Mouse (Mus musculus) liver, postnatal 0 days (tissue): ENCODE measurements at regions not wholly inside any gene's neighbourhood (a gene's known extent, or its start where the extent isn't known, plus 50 kb on each side); places are given as distances from the start of the nearest gene placed in this dataset.

Experiments used
- ATAC-seq: fragments of 200-750 bp; cut with Nextera tagmentation; 2 replicates; pipeline ENCODE4 v1.8.0; 2017; ENCODE audit warnings: mild to moderate bottlenecking, moderate library complexity
- DNase-seq: peaks from one replicate; pipeline ENCODE4 v3.0.0-alpha.2; 2016
- H3K27ac ChIP-seq: fragments of 300-500 bp; sonication (generic); 2 replicates; pipeline ENCODE4 v1.5.1; 2014; ENCODE audit warnings: antibody characterized with exemption, moderate library complexity, mild to moderate bottlenecking, low read depth
- H3K27me3 ChIP-seq: fragments of 300-500 bp; sonication (generic); 2 replicates; pipeline ENCODE4 v1.6.1; 2014; ENCODE audit warnings: low read length, control low read depth, mixed read lengths; ENCODE audit not compliant: insufficient read depth
- H3K36me3 ChIP-seq: fragments of 300-500 bp; sonication (generic); replicated peaks from 2 replicates; pipeline ENCODE4 v1.6.1; 2014; ENCODE audit warnings: mild to moderate bottlenecking, control low read depth, low read length, moderate library complexity, mixed read lengths; ENCODE audit not compliant: insufficient read depth
- H3K4me1 ChIP-seq: fragments of 300-500 bp; sonication (generic); 2 replicates; pipeline ENCODE4 v1.6.1; 2014; ENCODE audit warnings: antibody characterized with exemption, mild to moderate bottlenecking, control low read depth; ENCODE audit not compliant: insufficient read depth
- H3K4me2 ChIP-seq: fragments of 300-500 bp; sonication (generic); 2 replicates; pipeline ENCODE4 v1.6.1; 2014; ENCODE audit warnings: low read depth, mild to moderate bottlenecking, low read length, moderate library complexity, mixed read lengths
- H3K4me3 ChIP-seq: fragments of 300-500 bp; sonication (generic); 2 replicates; pipeline ENCODE4 v1.5.1; 2014; ENCODE audit warnings: low read depth, low read length
- H3K9ac ChIP-seq: fragments of 300-500 bp; sonication (generic); replicated peaks from 2 replicates; pipeline ENCODE4 v1.6.1; 2014; ENCODE audit warnings: mild to moderate bottlenecking, moderate library complexity
- H3K9me3 ChIP-seq: fragments of 300-500 bp; sonication (generic); 2 replicates; pipeline ENCODE4 v1.6.1; 2016; ENCODE audit warnings: mild to moderate bottlenecking, control low read depth, low read length, mixed read lengths
- CTCF ChIP-seq: sonication (generic); IDR thresholded peaks from 2 replicates; pipeline ENCODE4 v1.5.1; 2016; ENCODE audit warnings: antibody characterized with exemption, low read depth
- EP300 ChIP-seq: IDR thresholded peaks from 2 replicates; pipeline ENCODE4 v1.6.1; 2016; ENCODE audit warnings: antibody characterized with exemption, low read depth, mild to moderate bottlenecking
- WGBS: fragments of 180-500 bp; shearing (Covaris S2); extraction: QIAGEN DNeasy Blood & Tissue Kit; methylation state at CpG from one replicate; pipeline ENCODE4 v1.1.7; 2014; ENCODE audit not compliant: insufficient replicate concordance; 5-methylcytosine and 5-hydroxymethylcytosine counted together

DNA sequence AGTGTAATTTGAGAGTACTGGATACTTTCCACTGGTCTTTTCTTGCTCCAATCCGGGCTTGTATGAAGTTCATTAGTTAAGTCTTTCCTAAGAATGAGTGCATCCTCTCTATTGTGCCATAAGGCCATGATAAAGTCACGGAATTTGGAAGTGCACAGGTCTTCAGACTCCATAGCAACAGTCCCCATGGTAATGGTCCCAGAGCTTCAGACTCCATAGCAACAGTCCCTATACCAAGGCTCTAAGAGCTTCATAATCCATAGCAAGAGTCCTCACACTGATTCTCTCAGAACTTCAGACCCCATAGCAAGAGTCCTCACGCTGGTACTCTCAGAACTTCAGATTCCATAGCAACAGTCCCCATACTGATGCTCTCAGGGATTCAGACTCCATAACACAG lies 214.5 kb upstream of the Far2 start:
- Histone ChIP-seq H3K9ac (no peak overlapping the region), H3K27me3 (no peaks in the 10 kb centered on the region), H3K27ac (no peak overlapping the region), H3K4me3 (no peak overlapping the region), H3K4me2 (no peak overlapping the region), H3K4me1 (no peaks in the 10 kb centered on the region), H3K36me3 (no peaks in the 10 kb centered on the region), H3K9me3 (no peaks in the 10 kb centered on the region)
- no peak for TF ChIP-seq EP300
- WGBS, result 53% methylated on average over 3 of the region's 3 CpGs
- DNase-seq, result no peak
- ATAC-seq, result no peak

DNA sequence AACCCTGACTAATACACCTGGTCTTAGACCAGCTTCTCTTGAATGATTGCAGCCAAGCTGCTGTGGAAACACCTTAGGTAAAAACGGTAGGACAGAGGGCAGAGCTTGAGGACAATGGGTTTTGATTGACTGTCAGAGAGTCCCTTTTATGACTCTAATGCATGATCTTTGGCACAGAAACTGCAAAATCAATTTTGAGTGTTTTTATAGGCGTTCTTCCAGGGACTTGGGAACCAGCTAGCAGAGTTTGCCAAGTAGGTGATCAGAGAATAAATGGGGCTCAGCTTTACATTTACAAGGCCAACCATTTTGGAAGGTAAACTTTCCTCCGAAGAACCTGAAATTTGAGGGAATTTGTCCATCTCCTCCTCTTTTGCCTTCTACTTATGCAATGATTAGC lies 213.6 kb upstream of the Far2 start:
- no peaks in the 10 kb centered on the region for H3K27me3 ChIP-seq
- no peak overlapping the region for H3K4me2 ChIP-seq
- no peak for ATAC-seq
- 66% methylated on average over 3 of the region's 3 CpGs for WGBS
- no peak for DNase-seq
- no peak overlapping the region for H3K9ac ChIP-seq
- no peaks in the 10 kb centered on the region for H3K36me3 ChIP-seq
- no peak for TF ChIP-seq EP300
- TF ChIP-seq CTCF, result no peak
- H3K4me3 ChIP-seq, result no peak overlapping the region
- no peaks in the 10 kb centered on the region for H3K9me3 ChIP-seq
- no peak overlapping the region for H3K27ac ChIP-seq
- H3K4me1 ChIP-seq, result no peaks in the 10 kb centered on the region

DNA sequence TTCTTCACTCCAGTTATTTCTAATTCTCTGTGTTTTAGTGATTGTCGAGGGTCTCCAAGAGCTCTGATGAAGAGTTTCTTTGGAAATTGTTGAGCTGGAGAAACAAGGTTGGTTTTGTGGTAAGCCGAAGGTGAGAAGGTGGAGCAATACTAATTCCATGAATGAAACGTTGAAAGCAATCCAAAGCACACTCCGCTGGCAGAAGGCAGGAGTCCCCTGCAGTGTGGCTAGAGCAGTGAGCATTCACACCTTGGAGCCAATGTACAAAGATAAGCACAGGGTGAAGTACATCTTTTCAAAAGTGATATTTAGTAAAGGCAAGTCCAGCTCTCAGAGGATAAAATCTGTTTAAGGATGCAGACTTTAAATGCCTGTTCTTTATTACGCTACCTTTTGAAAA lies 208.2 kb upstream of the Far2 start:
- Histone ChIP-seq H3K4me2 (no peak overlapping the region), H3K36me3 (no peaks in the 10 kb centered on the region), H3K27ac (no peak overlapping the region), H3K4me3 (no peak overlapping the region), H3K9me3 (no peaks in the 10 kb centered on the region), H3K9ac (no peak overlapping the region), H3K4me1 (no peaks in the 10 kb centered on the region), H3K27me3 (no peaks in the 10 kb centered on the region)
- DNase-seq, result no peak
- no peak for ATAC-seq
- WGBS, result 73% methylated on average over 5 of the region's 5 CpGs
- TF ChIP-seq EP300, result no peak
- TF ChIP-seq CTCF, result no peak

DNA sequence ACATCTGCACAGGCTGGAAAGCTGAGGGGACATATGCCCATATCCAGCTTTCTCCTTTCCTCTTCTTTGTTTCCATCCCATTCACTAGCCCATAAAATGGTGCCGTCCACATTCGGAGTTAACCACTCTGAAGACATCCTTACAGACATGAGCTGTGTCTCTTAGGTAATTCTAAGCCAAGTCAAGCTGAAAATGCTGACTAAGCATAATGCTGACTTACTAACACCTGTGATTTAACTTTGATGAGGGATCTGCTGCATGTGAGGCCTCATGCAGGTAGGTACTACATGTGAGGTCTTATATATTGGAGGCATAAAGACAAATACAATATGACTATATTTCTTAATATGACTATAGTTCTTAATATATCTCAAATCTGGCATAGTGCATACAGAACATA lies 197.1 kb upstream of the Far2 start:
- Histone ChIP-seq H3K4me3 (no peak overlapping the region), H3K4me2 (no peak overlapping the region), H3K27ac (no peak overlapping the region), H3K9ac (no peak overlapping the region), H3K4me1 (no peaks in the 10 kb centered on the region), H3K27me3 (no peaks in the 10 kb centered on the region), H3K9me3 (no peaks in the 10 kb centered on the region), H3K36me3 (no peaks in the 10 kb centered on the region)
- ATAC-seq (no peak), DNase-seq (no peak)
- TF ChIP-seq EP300 (no peak), CTCF (no peak)
- WGBS, result 82% methylated on average over 2 of the region's 2 CpGs

DNA sequence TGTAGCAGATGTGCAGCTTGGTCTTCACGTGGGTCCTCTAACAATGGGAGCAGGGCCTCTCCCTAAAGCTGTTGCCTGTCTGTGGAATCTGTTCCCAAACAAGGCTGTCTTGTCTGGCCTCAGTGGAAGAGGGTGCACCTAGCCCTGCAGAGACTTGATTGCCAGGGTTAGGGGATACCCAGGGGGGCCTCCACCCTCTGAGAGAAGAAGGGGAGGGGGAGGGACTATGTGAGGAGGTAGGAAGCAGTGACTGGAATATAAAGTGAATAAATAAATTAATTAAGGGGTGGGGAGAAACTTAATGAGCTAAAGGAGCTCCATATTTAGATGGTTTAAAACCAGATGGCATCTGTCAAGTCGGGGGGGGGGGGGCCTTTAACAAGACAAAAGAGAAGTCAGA lies 185.9 kb upstream of the Far2 start:
- no peak overlapping the region for H3K9ac ChIP-seq
- H3K4me2 ChIP-seq, result no peak overlapping the region
- DNase-seq, result no peak
- ATAC-seq, result no peak
- TF ChIP-seq EP300 (no peak), CTCF (no peak)
- no peaks in the 10 kb centered on the region for H3K4me1 ChIP-seq
- H3K36me3 ChIP-seq, result no peaks in the 10 kb centered on the region
- no peak overlapping the region for H3K4me3 ChIP-seq
- no peaks in the 10 kb centered on the region for H3K9me3 ChIP-seq
- H3K27me3 ChIP-seq, result no peaks in the 10 kb centered on the region
- H3K27ac ChIP-seq, result no peak overlapping the region
- 43% methylated on average over 2 of the region's 2 CpGs for WGBS

DNA sequence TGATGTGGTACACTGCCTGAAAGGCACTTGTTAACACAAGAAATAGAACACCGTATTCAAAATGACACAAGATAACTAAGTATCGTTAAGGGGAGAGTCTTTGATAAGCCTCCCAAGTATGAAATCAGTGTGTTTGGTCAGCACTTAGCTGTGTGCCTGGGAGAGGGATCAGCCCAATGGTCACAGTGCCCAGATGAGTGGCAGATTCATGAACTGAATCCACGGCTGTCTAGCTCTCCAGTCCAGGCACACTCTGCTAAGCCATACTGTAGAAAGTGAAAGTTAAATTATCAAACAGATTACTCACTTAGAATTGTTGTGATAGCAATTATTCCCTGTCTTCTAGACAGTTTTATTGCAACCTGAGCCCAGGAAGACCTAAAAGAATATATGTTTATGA lies 176.0 kb upstream of the Far2 start:
- H3K4me3 ChIP-seq, result no peak overlapping the region
- H3K9ac ChIP-seq, result no peak overlapping the region
- TF ChIP-seq CTCF (no peak), EP300 (no peak)
- no peak overlapping the region for H3K27ac ChIP-seq
- DNase-seq, result no peak
- no peaks in the 10 kb centered on the region for H3K4me1 ChIP-seq
- H3K4me2 ChIP-seq, result no peak overlapping the region
- H3K9me3 ChIP-seq, result no peaks in the 10 kb centered on the region
- H3K27me3 ChIP-seq, result no peaks in the 10 kb centered on the region
- H3K36me3 ChIP-seq, result no peaks in the 10 kb centered on the region
- ATAC-seq, result no peak
- 73% methylated on average over 3 of the region's 3 CpGs for WGBS

DNA sequence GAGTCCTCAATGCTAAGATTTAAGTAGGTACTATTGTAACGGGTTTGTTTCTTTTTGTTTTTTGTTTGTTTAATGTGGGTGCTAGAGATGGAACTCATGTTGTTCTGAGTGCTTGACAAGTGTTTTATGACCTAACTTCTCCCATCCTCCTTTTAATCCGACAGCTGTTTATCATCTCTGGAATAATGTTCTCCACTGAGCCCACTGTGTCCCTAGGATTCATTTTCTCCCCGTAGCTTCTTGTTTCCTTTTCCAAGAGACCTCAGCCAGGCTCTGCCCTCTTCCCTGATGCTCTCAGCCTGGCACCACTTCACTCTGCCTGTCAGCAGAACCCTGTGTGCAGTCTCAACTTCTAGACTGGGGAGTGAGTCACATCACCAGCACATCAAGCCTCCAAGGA lies 173.9 kb upstream of the Far2 start:
- no peak for ATAC-seq
- Histone ChIP-seq H3K9ac (no peak overlapping the region), H3K4me2 (no peak overlapping the region), H3K36me3 (no peaks in the 10 kb centered on the region), H3K4me1 (no peaks in the 10 kb centered on the region), H3K4me3 (no peak overlapping the region), H3K9me3 (no peaks in the 10 kb centered on the region), H3K27me3 (no peaks in the 10 kb centered on the region), H3K27ac (no peak overlapping the region)
- DNase-seq, result no peak
- WGBS, result 69% methylated on average over 3 of the region's 3 CpGs
- TF ChIP-seq CTCF (no peak), EP300 (no peak)
